ENCODE assay signal across 8 mouse cellular contexts in genomic region chr5:35088785-35089613, GRCm38 (mm10). TPM values are rescaled to one million over a fixed set of nuclear protein-coding genes. Genes with fewer than 3 reads are reported as not detected.
DNase-seq lines count a peak whose midpoint lies in the region; ATAC-seq and TF ChIP-seq lines count a peak whose summit lies in the region.

No protein-coding gene starts in this region.

- 68% methylated on average over 9 of the region's 9 CpGs for WGBS in forebrain, embryonic 10.5 days
- WGBS in forebrain, embryonic 15.5 days = 68% methylated on average over 9 of the region's 9 CpGs
- WGBS in midbrain, postnatal 0 days = 76% methylated on average over 9 of the region's 9 CpGs

- no peaks in the 10 kb centered on the region for H3K9me3 ChIP-seq in forebrain, embryonic 10.5 days
- no peaks in the 10 kb centered on the region for H3K9me3 ChIP-seq in forebrain, embryonic 15.5 days
- H3K9me3 ChIP-seq in midbrain, postnatal 0 days (ENCODE audit: low read length) = no peaks in the 10 kb centered on the region

- peaks cover 33% of the 10 kb centered on the region for H3K36me3 ChIP-seq in forebrain, embryonic 10.5 days (replicated peaks)
- H3K36me3 ChIP-seq in forebrain, embryonic 15.5 days = peaks cover 27% of the 10 kb centered on the region
- H3K36me3 ChIP-seq in midbrain, postnatal 0 days (ENCODE audit: insufficient read depth, low read length) = peaks cover 21% of the 10 kb centered on the region

- H3K27ac ChIP-seq in forebrain, embryonic 10.5 days = no peak overlapping the region
- H3K27ac ChIP-seq in forebrain, embryonic 15.5 days (replicated peaks) = no peak overlapping the region
- H3K27ac ChIP-seq in midbrain, postnatal 0 days (ENCODE audit: low read depth, low read length) = no peak overlapping the region

- H3K4me3 ChIP-seq in forebrain, embryonic 10.5 days = no peak overlapping the region
- H3K4me3 ChIP-seq in forebrain, embryonic 15.5 days = no peak overlapping the region
- H3K4me3 ChIP-seq in midbrain, postnatal 0 days (ENCODE audit: low read depth, low read length) = no peak overlapping the region

- no peak overlapping the region for H3K9ac ChIP-seq in forebrain, embryonic 15.5 days (replicated peaks)
- H3K9ac ChIP-seq in midbrain, postnatal 0 days (replicated peaks; ENCODE audit: low read length, poor library complexity, severe bottlenecking) = no peak overlapping the region

- DNase-seq in forebrain, embryonic 10.5 days (ENCODE audit: extremely low spot score, low spot score) = peak; percentile 57
- DNase-seq in WW6 (ENCODE audit: low read depth, low spot score) = peak; percentile 67
- DNase-seq in heart, postnatal 14 days = peak; percentile 60 to 76
- DNase-seq in left cerebral cortex, postnatal 14 days (ENCODE audit: low spot score in 2 of 2) = peak; percentile 65 to 78
- DNase-seq in midbrain, postnatal 0 days (ENCODE audit: low spot score) = peak; percentile 49
- DNase-seq in spleen, postnatal 36 days (ENCODE audit: low spot score in 2 of 2) = peak; percentile 32 to 53

- no peaks in the 10 kb centered on the region for H3K4me1 ChIP-seq in forebrain, embryonic 10.5 days
- no peaks in the 10 kb centered on the region for H3K4me1 ChIP-seq in forebrain, embryonic 15.5 days
- no peaks in the 10 kb centered on the region for H3K4me1 ChIP-seq in midbrain, postnatal 0 days (ENCODE audit: insufficient read depth, low read length)

- H3K4me2 ChIP-seq in forebrain, embryonic 15.5 days (replicated peaks) = no peak overlapping the region
- no peak overlapping the region for H3K4me2 ChIP-seq in midbrain, postnatal 0 days (ENCODE audit: low read depth, low read length, poor library complexity, severe bottlenecking)

- no peaks in the 10 kb centered on the region for H3K27me3 ChIP-seq in forebrain, embryonic 10.5 days (ENCODE audit: poor library complexity, severe bottlenecking)
- H3K27me3 ChIP-seq in forebrain, embryonic 15.5 days = no peaks in the 10 kb centered on the region
- H3K27me3 ChIP-seq in midbrain, postnatal 0 days (ENCODE audit: insufficient read depth, low read length) = no peaks in the 10 kb centered on the region

- peak; percentile 74 for TF ChIP-seq CTCF in midbrain, postnatal 0 days (IDR thresholded peaks at IDR 0.05)

- intact Hi-C loops in heart, postnatal 14 days (cut with DNase I) = loop anchor here (5.0 kb wide), 1 partner anchor 37 kb away; no protein-coding TSS in a partner anchor
- intact Hi-C loops in left cerebral cortex, postnatal 14 days (cut with DNase I) = loop anchor here (10.0 kb wide), 1 partner anchor 346 kb away; no protein-coding TSS in a partner anchor

- no peak for ATAC-seq in forebrain, embryonic 15.5 days (replicated peaks)
- peak; percentile 77 for ATAC-seq in common myeloid progenitor, adult 5-6 weeks (replicated peaks; ENCODE audit: low read depth, poor library complexity, severe bottlenecking)
- no peak for ATAC-seq in midbrain, postnatal 0 days (ENCODE audit: low FRiP score)

RNA-seq across cellular contexts. Expression of gene Lrpap1, which starts 16.6 kb away (rescaled TPM):
- polyA plus RNA-seq in forebrain, embryonic 10.5 days (2016; fragmentation: Nextera tagmentation; extraction: Ambion mirVana) = 73.0 and 75.0 TPM in 2 replicates
- 146 and 152 TPM in 2 replicates for polyA plus RNA-seq in forebrain, embryonic 15.5 days (2015; fragmentation: Nextera tagmentation; extraction: Ambion mirVana)
- total RNA-seq in common myeloid progenitor, adult 5-6 weeks (2017) = 43.7 and 53.7 TPM in 2 replicates
- total RNA-seq in heart, postnatal 14 days (2021) = 10 to 100 TPM; 41.8 to 51.1 TPM
- 100 to 1,000 TPM; 119 to 122 TPM for total RNA-seq in left cerebral cortex, postnatal 14 days (2021)
- 78.9 and 89.1 TPM in 2 replicates for total RNA-seq in midbrain, postnatal 0 days (2014; rRNA removed)
- polyA plus RNA-seq in midbrain, postnatal 0 days (2015; fragmentation: Nextera tagmentation; extraction: Ambion mirVana) = 177 and 189 TPM in 2 replicates

RNA-seq across cellular contexts. Expression of gene Dok7, which starts 32.4 kb away (rescaled TPM):
- 0.12 and 0.38 TPM in 2 replicates for polyA plus RNA-seq in forebrain, embryonic 10.5 days (2016; fragmentation: Nextera tagmentation; extraction: Ambion mirVana)
- 7.2 and 7.9 TPM in 2 replicates for polyA plus RNA-seq in forebrain, embryonic 15.5 days (2015; fragmentation: Nextera tagmentation; extraction: Ambion mirVana)
- total RNA-seq in common myeloid progenitor, adult 5-6 weeks (2017) = not detected in 2 replicates
- 10 to 100 TPM; 36.3 to 38.1 TPM for total RNA-seq in heart, postnatal 14 days (2021)
- 10 to 100 TPM; 19.0 to 22.3 TPM for total RNA-seq in left cerebral cortex, postnatal 14 days (2021)
- total RNA-seq in midbrain, postnatal 0 days (2014; rRNA removed) = 22.1 and 25.1 TPM in 2 replicates
- 10.8 and 11.1 TPM in 2 replicates for polyA plus RNA-seq in midbrain, postnatal 0 days (2015; fragmentation: Nextera tagmentation; extraction: Ambion mirVana)

RNA-seq across cellular contexts. Expression of gene Hgfac, which starts 47.7 kb away (rescaled TPM):
- polyA plus RNA-seq in forebrain, embryonic 10.5 days (2016; fragmentation: Nextera tagmentation; extraction: Ambion mirVana) = 0.12 and 0.79 TPM in 2 replicates
- polyA plus RNA-seq in forebrain, embryonic 15.5 days (2015; fragmentation: Nextera tagmentation; extraction: Ambion mirVana) = 0.69 and 0.75 TPM in 2 replicates
- total RNA-seq in common myeloid progenitor, adult 5-6 weeks (2017) = 0.18 and 1.1 TPM in 2 replicates
- total RNA-seq in heart, postnatal 14 days (2021) = 1 to 10 TPM in 1 of 2 experiments, under 1 TPM in 1; 0.98 to 1.1 TPM
- under 1 TPM; 0.53 to 0.94 TPM for total RNA-seq in left cerebral cortex, postnatal 14 days (2021)
- 0.11 and 0.71 TPM in 2 replicates for total RNA-seq in midbrain, postnatal 0 days (2014; rRNA removed)
- 0.23 TPM in 1 of 2 replicates, not detected in the other for polyA plus RNA-seq in midbrain, postnatal 0 days (2015; fragmentation: Nextera tagmentation; extraction: Ambion mirVana)

Comparison
In these comparisons a context has a peak if more than half of its experiments do, and no peak if none do; other contexts are left out.
1. RNA of gene Dok7, which starts 32.4 kb away (total RNA-seq): 36.3 to 38.1 TPM in heart, postnatal 14 days, 22.1 to 25.1 TPM in midbrain, postnatal 0 days and 19.0 to 22.3 TPM in left cerebral cortex, postnatal 14 days; not detected in common myeloid progenitor, adult 5-6 weeks; every median in the first group is over 10 times any median in the second.
2. Peak in every context shown above with its lines, with median percentiles within 50 percentile points of each other: DNase-seq.